Mouse (Mus musculus) heart, embryonic 13.5 days (tissue): ENCODE data around the gene Prkd2. TPM values are rescaled to one million over a fixed set of nuclear protein-coding genes. Genes with fewer than 3 reads are reported as not detected.

Experiments
- polyA plus RNA-seq: library from polyadenylated mRNA; unstranded; fragments of >200 nt; fragmentation: Nextera tagmentation; extraction: Ambion mirVana; gene quantifications from 2 replicates; pipeline ENCODE4 v1.2.1, GENCODE M21; 2015

The Prkd2 gene
- polyA plus RNA-seq, 1 experiment from 2014 or later, result 9.6 TPM

Other genes starting within 250 kb of the Prkd2 start
- 13.0 and 13.3 TPM in 2 replicates for gene Arhgap35, start 227.9 kb upstream of the Prkd2 start, polyA plus RNA-seq
- gene Ceacam15, start 167.2 kb upstream of the Prkd2 start, polyA plus RNA-seq, result 0.48 TPM in 2 replicates
- gene Ceacam9, start 121.0 kb upstream of the Prkd2 start, polyA plus RNA-seq, result not detected in 2 replicates
- gene Ap2s1, start 104.5 kb upstream of the Prkd2 start, polyA plus RNA-seq, result 210 and 235 TPM in 2 replicates
- gene Slc1a5, start 61.6 kb upstream of the Prkd2 start, polyA plus RNA-seq, result 35.2 and 37.8 TPM in 2 replicates
- 81.1 and 82.5 TPM in 2 replicates for gene Strn4, start 27.0 kb upstream of the Prkd2 start, polyA plus RNA-seq
- 31.9 and 33.3 TPM in 2 replicates for gene Fkrp, start 26.2 kb upstream of the Prkd2 start, polyA plus RNA-seq
- gene Dact3, start 32.4 kb downstream of the Prkd2 start, polyA plus RNA-seq, result 4.6 and 4.7 TPM in 2 replicates
- 4.5 and 4.9 TPM in 2 replicates for gene Gng8, start 48.9 kb downstream of the Prkd2 start, polyA plus RNA-seq
- 0.32 and 0.59 TPM in 2 replicates for gene Ptgir, start 63.6 kb downstream of the Prkd2 start, polyA plus RNA-seq
- 85.5 and 101 TPM in 2 replicates for gene Calm3, start 81.2 kb downstream of the Prkd2 start, polyA plus RNA-seq
- gene Pnmal2, start 101.8 kb downstream of the Prkd2 start, polyA plus RNA-seq, result 4.0 and 4.1 TPM in 2 replicates
- gene Pnmal1, start 116.8 kb downstream of the Prkd2 start, polyA plus RNA-seq, result 0.11 and 0.15 TPM in 2 replicates
- gene Gm42372, start 140.2 kb downstream of the Prkd2 start, polyA plus RNA-seq, result 0.09 and 0.14 TPM in 2 replicates
- 25.5 and 25.8 TPM in 2 replicates for gene Ccdc8, start 149.8 kb downstream of the Prkd2 start, polyA plus RNA-seq
- gene Ppp5c, start 185.0 kb downstream of the Prkd2 start, polyA plus RNA-seq, result 82.3 and 94.0 TPM in 2 replicates
- gene Hif3a, start 219.5 kb downstream of the Prkd2 start, polyA plus RNA-seq, result 26.7 and 26.8 TPM in 2 replicates
- gene Psg16, start 231.1 kb downstream of the Prkd2 start, polyA plus RNA-seq, result 0.10 TPM in 1 of 2 replicates, not detected in the other